Mouse (Mus musculus): ENCODE results near the gene Scyl1.

GRCm38 (mm10) chr19:5743576-5743975 is 27.6 kb downstream of the Scyl1 start:
- TF ChIP-seq ZNF384 (IDR thresholded peaks at IDR 0.05; ENCODE audit: low read depth, low read length), result no peak
- no peak for TF ChIP-seq CHD2 (IDR thresholded peaks at IDR 0.05; ENCODE audit: low read depth, low read length)

Data from ES-E14 (cell line).